Mouse (Mus musculus): ENCODE results near the gene Ly6g5b. TPM values are rescaled to one million over a fixed set of nuclear protein-coding genes. Genes with fewer than 3 reads are reported as not detected.
A peak's percentile ranks its signal among the peaks of the same experiment; 100 is the strongest.

The Ly6g5b gene
- not detected for total RNA-seq (2021)
- long read RNA-seq, experiment 1: 0 reads
- long read RNA-seq, experiment 2: 0 reads

GRCm38 (mm10) chr17:35115046-35116019 is at the start of gene Ly6g5b:
Gene Ly6g5b (minus strand): TSS chr17:35115428.
- intact Hi-C loops (cut with DNase I): no loop called here
- DNase-seq: no peak

- intact Hi-C loops (cut with DNase I): no loop called here
- no peak for DNase-seq
Measured at GRCm38 (mm10) chr17:35164218-35164567, 49.0 kb upstream of the Ly6g5b start.

- intact Hi-C loops (cut with DNase I): no loop called here
Measured at GRCm38 (mm10) chr17:35163326-35164081, 48.3 kb upstream of the Ly6g5b start.

GRCm38 (mm10) chr17:35162730-35163129 is 47.5 kb upstream of the Ly6g5b start:
- DNase-seq: no peak
- intact Hi-C loops (cut with DNase I): no loop called here

More at GRCm38 (mm10) chr17:35163326-35164081, 48.3 kb upstream of the Ly6g5b start:
- DNase-seq: no peak

- no peak for DNase-seq
- intact Hi-C loops (cut with DNase I): no loop called here
Measured at GRCm38 (mm10) chr17:35162121-35162520, 46.9 kb upstream of the Ly6g5b start.

GRCm38 (mm10) chr17:35161421-35161820 is 46.2 kb upstream of the Ly6g5b start:
- DNase-seq: no peak
- intact Hi-C loops (cut with DNase I): loop anchor here (2.0 kb wide), 1 partner anchor 17 kb away; no protein-coding TSS in a partner anchor

- intact Hi-C loops (cut with DNase I): loop anchor here (2.0 to 10.0 kb wide), 2 partner anchors 15 to 1045 kb away; partner anchors contain the start of gene H2-DMa
- DNase-seq: no peak
Measured at GRCm38 (mm10) chr17:35159638-35160037, 44.4 kb upstream of the Ly6g5b start.

GRCm38 (mm10) chr17:35158850-35159593 is 43.8 kb upstream of the Ly6g5b start:
- intact Hi-C loops (cut with DNase I): loop anchor here (10.0 kb wide), 1 partner anchor 1044 kb away; the partner anchor contains the start of gene H2-DMa
- DNase-seq: no peak

- intact Hi-C loops (cut with DNase I): loop anchor here (10.0 kb wide), 1 partner anchor 1043 kb away; the partner anchor contains the start of gene H2-DMa
- DNase-seq: no peak
Measured at GRCm38 (mm10) chr17:35157661-35158175, 42.5 kb upstream of the Ly6g5b start.

GRCm38 (mm10) chr17:35157254-35157653 is 42.0 kb upstream of the Ly6g5b start:
- intact Hi-C loops (cut with DNase I): loop anchor here (10.0 kb wide), 1 partner anchor 1042 kb away; the partner anchor contains the start of gene H2-DMa
- DNase-seq: no peak

- DNase-seq: no peak
- intact Hi-C loops (cut with DNase I): loop anchor here (10.0 kb wide), 1 partner anchor 1042 kb away; the partner anchor contains the start of gene H2-DMa
Measured at GRCm38 (mm10) chr17:35156461-35157200, 41.4 kb upstream of the Ly6g5b start.

- intact Hi-C loops (cut with DNase I): loop anchor here (10.0 kb wide), 1 partner anchor 1041 kb away; the partner anchor contains the start of gene H2-DMa
- DNase-seq: peak in 1 of 2 experiments; percentile 11
Measured at GRCm38 (mm10) chr17:35155451-35155850, 40.2 kb upstream of the Ly6g5b start.

- intact Hi-C loops (cut with DNase I): loop anchor here (10.0 kb wide), 1 partner anchor 1040 kb away; the partner anchor contains the start of gene H2-DMa
- DNase-seq: no peak
Measured at GRCm38 (mm10) chr17:35154616-35155015, 39.4 kb upstream of the Ly6g5b start.

- intact Hi-C loops (cut with DNase I): loop anchor here (10.0 kb wide), 1 partner anchor 1039 kb away; the partner anchor contains the start of gene H2-DMa
- no peak for DNase-seq
Measured at GRCm38 (mm10) chr17:35153931-35154330, 38.7 kb upstream of the Ly6g5b start.

- DNase-seq: no peak
Measured at GRCm38 (mm10) chr17:35153077-35153476, 37.8 kb upstream of the Ly6g5b start.

GRCm38 (mm10) chr17:35152121-35152520 is 36.9 kb upstream of the Ly6g5b start:
- intact Hi-C loops (cut with DNase I): loop anchor here (10.0 kb wide), 1 partner anchor 1037 kb away; the partner anchor contains the start of gene H2-DMa
- no peak for DNase-seq

More at GRCm38 (mm10) chr17:35153077-35153476, 37.8 kb upstream of the Ly6g5b start:
- intact Hi-C loops (cut with DNase I): loop anchor here (10.0 kb wide), 1 partner anchor 1038 kb away; the partner anchor contains the start of gene H2-DMa

- no peak for DNase-seq
- intact Hi-C loops (cut with DNase I): no loop called here
Measured at GRCm38 (mm10) chr17:35147922-35148639, 32.9 kb upstream of the Ly6g5b start.

- intact Hi-C loops (cut with DNase I): no loop called here
- no peak for DNase-seq
Measured at GRCm38 (mm10) chr17:35147348-35147747, 32.1 kb upstream of the Ly6g5b start.

Data from gastrocnemius, postnatal 36 days (tissue).